Mouse (Mus musculus): Measurements from ENCODE around the gene Rgs6. TPM values are rescaled to one million over a fixed set of nuclear protein-coding genes. Genes with fewer than 3 reads are reported as not detected.
A peak's percentile ranks its signal among the peaks of the same experiment; 100 is the strongest.

The Rgs6 gene
- total RNA-seq, 4 experiments from 2014 or later, result 53.0 to 63.9 (median 62.2) TPM

DNA sequence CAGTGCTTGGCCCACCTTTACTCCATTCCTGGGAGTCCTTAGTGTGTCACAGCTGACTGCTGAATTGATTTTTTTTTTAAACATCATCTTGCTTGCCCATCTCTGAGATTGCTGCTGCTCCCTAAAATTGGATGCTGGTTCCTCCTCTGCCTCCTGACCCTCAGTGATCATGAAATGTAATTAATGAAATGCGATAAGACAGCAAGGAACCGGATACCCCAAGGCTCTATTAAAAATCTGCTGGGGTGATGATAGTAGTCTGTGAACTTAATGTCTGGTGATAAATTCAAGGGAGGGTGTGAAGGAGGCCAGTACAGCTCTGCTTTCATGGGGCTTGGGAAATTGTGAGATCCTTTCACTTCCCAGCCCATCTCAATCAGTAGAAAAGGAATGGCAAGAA is 489.4 kb downstream of the Rgs6 start:
- no peak for DNase-seq (ENCODE audit: low spot score in 2 of 2)

- no peak for DNase-seq (ENCODE audit: low spot score in 2 of 2)
Observed at GRCm38 (mm10) chr12:83083427-83083826, 495.3 kb downstream of the Rgs6 start.

GRCm38 (mm10) chr12:83084614-83085013 is 496.5 kb downstream of the Rgs6 start:
- DNase-seq (ENCODE audit: low spot score in 2 of 2), result no peak

- DNase-seq (ENCODE audit: low spot score in 2 of 2), result no peak
Observed at GRCm38 (mm10) chr12:83087010-83087409, 498.9 kb downstream of the Rgs6 start.

- no peak for DNase-seq (ENCODE audit: low spot score in 2 of 2)
Observed at GRCm38 (mm10) chr12:83087555-83087954, 499.5 kb downstream of the Rgs6 start.

- DNase-seq (ENCODE audit: low spot score in 2 of 2), result no peak
Observed at GRCm38 (mm10) chr12:83092001-83092400, 503.9 kb downstream of the Rgs6 start.

GRCm38 (mm10) chr12:83097787-83098186 is 509.7 kb downstream of the Rgs6 start:
- DNase-seq (ENCODE audit: low spot score in 2 of 2), result no peak

- DNase-seq (ENCODE audit: low spot score in 2 of 2), result no peak
Observed at GRCm38 (mm10) chr12:83098646-83099371, 510.7 kb downstream of the Rgs6 start.

GRCm38 (mm10) chr12:83099920-83100319 is 511.8 kb downstream of the Rgs6 start:
- DNase-seq (ENCODE audit: low spot score in 2 of 2), result no peak

- DNase-seq (ENCODE audit: low spot score in 2 of 2), result no peak
Observed at GRCm38 (mm10) chr12:83100413-83100812, 512.3 kb downstream of the Rgs6 start.

DNA sequence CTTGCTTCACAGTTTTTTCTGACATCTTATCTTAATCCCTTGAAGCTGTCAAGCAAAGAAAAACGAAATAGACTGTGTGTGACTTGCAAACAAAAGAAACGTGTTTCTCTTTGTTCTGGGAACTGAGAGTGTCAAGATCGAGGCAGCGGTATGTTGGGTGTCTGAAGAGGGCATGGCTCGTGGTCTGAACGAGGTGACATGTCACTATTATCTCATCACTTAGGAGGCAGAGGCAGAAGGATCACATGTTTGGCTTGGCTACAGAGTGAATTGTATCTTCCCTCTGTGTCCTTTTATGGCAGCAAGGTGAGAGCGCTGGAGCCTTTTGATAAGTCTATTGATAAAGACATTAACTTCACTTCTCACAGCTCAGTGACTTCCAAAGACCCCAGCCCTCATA is 512.8 kb downstream of the Rgs6 start:
- DNase-seq (ENCODE audit: low spot score in 2 of 2), result no peak

DNA sequence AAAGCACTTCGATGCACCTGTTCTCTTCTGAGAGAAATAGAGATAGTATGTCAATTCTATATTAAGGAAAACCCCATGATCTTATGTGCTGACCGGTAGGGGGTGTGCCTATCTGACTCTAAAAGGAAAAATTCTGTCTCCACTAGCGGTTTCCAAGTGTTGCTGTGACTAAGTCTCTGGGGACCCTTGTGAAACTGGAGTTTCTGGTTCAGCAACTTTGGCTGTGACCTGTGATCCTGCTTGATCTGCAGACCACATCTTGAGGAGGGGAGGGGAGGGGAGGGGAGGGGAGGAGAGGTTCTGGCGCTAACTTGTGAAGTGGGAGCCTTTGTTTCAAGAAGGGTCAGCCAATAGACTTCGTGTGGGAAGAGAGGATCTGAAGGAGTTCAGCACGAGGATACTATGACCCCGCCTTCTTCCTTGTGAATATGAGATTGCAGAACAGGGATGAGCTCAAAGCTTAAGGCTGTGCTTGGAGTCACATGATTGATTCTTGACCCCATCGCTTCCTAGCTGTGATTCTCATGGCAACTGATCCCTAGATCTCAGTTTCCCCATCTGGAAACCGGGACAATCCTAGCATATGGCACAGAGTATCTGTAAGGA is 517.5 kb downstream of the Rgs6 start:
- no peak for DNase-seq (ENCODE audit: low spot score in 2 of 2)

- DNase-seq (ENCODE audit: low spot score in 2 of 2), result no peak
Observed at GRCm38 (mm10) chr12:83106120-83106517, 518.0 kb downstream of the Rgs6 start.

DNA sequence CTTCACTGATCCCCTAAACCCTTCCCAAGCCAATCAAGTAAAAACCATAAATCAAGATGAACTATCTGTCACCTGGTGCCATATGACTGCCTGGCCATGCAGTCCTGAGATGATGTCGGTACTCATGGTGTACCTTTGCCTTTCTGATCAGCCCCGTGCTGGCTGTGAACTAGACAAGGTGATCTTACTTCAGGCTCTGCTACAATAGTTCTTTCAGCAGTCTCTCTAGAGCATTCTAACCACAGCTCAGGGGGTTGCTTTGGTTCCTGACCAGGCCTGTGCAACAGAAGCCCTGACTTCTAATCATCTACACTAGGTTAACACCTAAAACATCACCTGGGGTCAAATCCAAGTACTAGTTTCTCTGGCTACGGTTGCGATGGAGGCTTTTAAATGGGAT is 521.4 kb downstream of the Rgs6 start:
- no peak for DNase-seq (ENCODE audit: low spot score in 2 of 2)

DNA sequence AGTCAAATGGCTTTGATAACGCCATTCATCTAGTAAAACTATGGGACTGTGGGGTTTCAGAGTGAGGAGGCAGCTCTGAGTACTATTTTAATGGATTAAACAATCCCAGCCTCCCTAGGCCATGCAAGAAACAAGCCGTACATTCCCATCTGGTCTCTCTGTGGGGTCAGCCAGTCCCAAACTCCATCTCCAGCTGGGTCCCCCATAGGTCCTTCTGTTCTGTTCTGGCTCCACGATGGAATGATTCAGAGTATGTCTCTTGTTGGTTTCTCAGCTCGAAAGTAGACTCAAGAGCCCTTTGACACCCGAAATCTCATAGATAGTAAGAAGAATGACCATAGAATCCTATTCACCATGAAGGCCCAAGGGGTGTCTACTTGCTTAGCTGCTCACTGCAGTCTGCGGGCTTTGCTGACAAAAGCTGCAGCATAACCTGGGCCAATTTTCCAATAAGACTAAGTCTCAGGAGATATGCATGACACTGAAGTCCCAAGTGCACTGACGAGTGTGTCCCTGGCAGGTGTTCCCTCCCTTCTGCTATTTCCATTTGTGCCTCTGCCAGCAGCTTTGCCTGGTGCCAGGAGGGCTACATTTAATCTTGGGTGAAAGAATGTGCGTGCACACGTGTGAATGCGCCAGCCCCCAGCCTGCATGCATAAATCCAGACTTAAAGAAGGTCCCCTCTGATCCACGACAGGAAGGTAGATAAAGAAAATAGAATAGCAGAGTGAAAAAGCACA is 522.0 kb downstream of the Rgs6 start:
- DNase-seq (ENCODE audit: low spot score in 2 of 2), result no peak

GRCm38 (mm10) chr12:83110711-83111110 is 522.6 kb downstream of the Rgs6 start:
- DNase-seq (ENCODE audit: low spot score in 2 of 2), result no peak

DNA sequence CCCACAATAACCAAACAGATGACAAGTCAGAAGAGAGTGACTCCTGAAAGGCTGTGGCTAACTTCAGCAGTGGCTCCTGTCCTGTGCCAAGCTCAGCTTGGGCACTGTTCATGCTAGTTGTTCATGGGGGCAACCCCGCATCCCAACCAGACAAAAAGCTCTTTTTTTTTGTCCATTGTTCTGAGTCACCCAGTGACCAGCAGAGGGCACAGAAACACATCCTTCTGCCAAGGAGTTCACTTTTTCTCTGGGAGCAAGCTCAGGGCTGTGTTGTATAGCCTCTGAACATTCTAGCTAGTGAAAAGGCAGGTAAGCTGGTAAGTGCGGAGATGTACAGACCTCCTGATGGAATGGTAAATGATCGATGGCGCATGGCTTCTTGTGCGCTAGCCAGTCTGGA is 524.2 kb downstream of the Rgs6 start:
- DNase-seq (ENCODE audit: low spot score in 2 of 2), result no peak

- DNase-seq (ENCODE audit: low spot score in 2 of 2), result no peak
Observed at GRCm38 (mm10) chr12:83112901-83113628, 525.0 kb downstream of the Rgs6 start.

GRCm38 (mm10) chr12:83113971-83114370 is 525.9 kb downstream of the Rgs6 start:
- DNase-seq (ENCODE audit: low spot score in 2 of 2), result no peak

- peak in 1 of 2 experiments; percentile 54 for DNase-seq (ENCODE audit: low spot score in 2 of 2)
Observed at GRCm38 (mm10) chr12:83114396-83115053, 526.4 kb downstream of the Rgs6 start.

DNA sequence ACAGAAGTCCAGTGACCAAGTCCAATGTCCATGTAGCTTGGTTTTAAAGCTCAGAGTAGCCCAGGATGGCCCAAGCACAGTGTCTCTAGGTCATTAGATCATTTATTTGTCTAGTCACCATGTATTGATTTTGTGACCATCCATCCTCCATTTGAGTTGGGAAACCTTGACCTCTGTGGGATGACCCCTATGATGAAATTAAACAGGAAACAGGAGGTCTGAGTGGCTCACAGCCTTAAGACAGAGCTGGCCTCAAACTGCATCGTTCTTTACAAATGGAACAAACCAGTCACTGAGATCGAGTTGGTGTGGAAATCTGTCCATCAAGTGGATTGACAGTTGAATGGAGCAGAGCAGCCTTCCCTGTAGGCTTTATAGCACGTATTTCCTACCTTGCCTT is 536.0 kb downstream of the Rgs6 start:
- no peak for DNase-seq (ENCODE audit: low spot score in 2 of 2)
